In the genomic region with DNA sequence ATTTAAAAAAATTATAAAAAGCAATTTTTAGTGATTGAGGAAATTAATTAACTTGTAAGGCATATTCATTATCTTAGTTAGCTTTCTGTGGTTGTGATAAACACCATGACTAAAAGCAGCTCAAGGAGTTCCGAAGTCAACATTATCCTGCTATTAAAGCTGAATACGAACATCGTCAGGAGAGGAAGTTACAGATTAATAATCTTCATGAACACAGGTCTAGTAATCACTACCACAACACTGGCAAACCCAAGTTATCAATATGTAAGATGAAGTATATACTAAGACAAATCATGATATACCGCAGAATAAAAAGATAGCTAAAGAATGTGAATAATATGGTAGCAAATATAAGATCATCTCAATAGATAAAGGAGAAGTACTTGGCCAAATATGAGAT, we compare ENCODE assay signal across 31 mouse cellular contexts.
"Had no signal": no experiment of that assay in that cellular context is flagged by ENCODE, and none has a peak within 500 bp of the region (broad histone marks: within the 10 kb centered on the region; RNA-seq: fewer than 3 reads in every experiment).

No protein-coding gene starts in this region.

- H3K4me1 ChIP-seq: hindbrain, embryonic 10.5 days; hindbrain, embryonic 12.5 days; hindbrain, embryonic 13.5 days; hindbrain, embryonic 15.5 days; intestine, embryonic 15.5 days; kidney, embryonic 15.5 days had no signal

- H3K27me3 ChIP-seq: heart, embryonic 12.5 days; heart, embryonic 13.5 days; heart, embryonic 15.5 days; hindbrain, embryonic 12.5 days; hindbrain, embryonic 13.5 days; hindbrain, embryonic 15.5 days; intestine, embryonic 15.5 days; kidney, embryonic 15.5 days had no signal

- H3K9me3 ChIP-seq: heart, embryonic 10.5 days; heart, embryonic 12.5 days; heart, embryonic 13.5 days; heart, embryonic 15.5 days; hindbrain, embryonic 10.5 days; hindbrain, embryonic 12.5 days; hindbrain, embryonic 13.5 days; hindbrain, embryonic 15.5 days; intestine, embryonic 15.5 days; kidney, embryonic 15.5 days had no signal

- H3K36me3 ChIP-seq: heart, embryonic 10.5 days; heart, embryonic 12.5 days; heart, embryonic 13.5 days; heart, embryonic 15.5 days; hindbrain, embryonic 10.5 days; hindbrain, embryonic 12.5 days; hindbrain, embryonic 13.5 days; hindbrain, embryonic 15.5 days; intestine, embryonic 15.5 days; kidney, embryonic 15.5 days had no signal

- H3K27ac ChIP-seq: heart, embryonic 10.5 days; heart, embryonic 13.5 days; heart, embryonic 15.5 days; hindbrain, embryonic 10.5 days; hindbrain, embryonic 12.5 days; hindbrain, embryonic 13.5 days; hindbrain, embryonic 14.5 days; hindbrain, embryonic 15.5 days; hindbrain, postnatal 0 days; intestine, embryonic 15.5 days; kidney, embryonic 15.5 days; kidney, postnatal 0 days; layer of hippocampus, adult 2 months; left cerebral cortex, adult 2 months had no signal

- DNase-seq: heart, postnatal 10 days; heart, postnatal 14 days; heart, postnatal 36 days; heart, postnatal 4 days; kidney, adult 11 months; kidney, adult 18-20 months; kidney, adult 2 months; kidney, adult 8-10 months; kidney, adult 9 months; kidney, postnatal 10 days; kidney, postnatal 14 days; kidney, postnatal 25 days; kidney, postnatal 36 days; kidney, postnatal 4 days; layer of hippocampus, adult 9-11 months; layer of hippocampus, postnatal 36 days had no signal

- H3K9ac ChIP-seq: heart, embryonic 12.5 days; heart, embryonic 13.5 days; heart, embryonic 15.5 days; hindbrain, embryonic 12.5 days; hindbrain, embryonic 13.5 days; hindbrain, embryonic 14.5 days; hindbrain, embryonic 15.5 days; intestine, embryonic 15.5 days; kidney, embryonic 15.5 days had no signal

- H3K4me3 ChIP-seq: heart, embryonic 10.5 days; heart, embryonic 12.5 days; heart, embryonic 13.5 days; heart, embryonic 15.5 days; hindbrain, embryonic 10.5 days; hindbrain, embryonic 12.5 days; hindbrain, embryonic 13.5 days; hindbrain, embryonic 15.5 days; intestine, embryonic 15.5 days; kidney, embryonic 15.5 days; layer of hippocampus, adult 2 months; left cerebral cortex, adult 2 months had no signal
